Mouse (Mus musculus): ENCODE measurements around the gene Anapc15. TPM values are rescaled to one million over a fixed set of nuclear protein-coding genes. Genes with fewer than 3 reads are reported as not detected.

Anapc15 gene
- polyA plus RNA-seq, 1 experiment from 2014 or later, result 56.2 TPM

DNA sequence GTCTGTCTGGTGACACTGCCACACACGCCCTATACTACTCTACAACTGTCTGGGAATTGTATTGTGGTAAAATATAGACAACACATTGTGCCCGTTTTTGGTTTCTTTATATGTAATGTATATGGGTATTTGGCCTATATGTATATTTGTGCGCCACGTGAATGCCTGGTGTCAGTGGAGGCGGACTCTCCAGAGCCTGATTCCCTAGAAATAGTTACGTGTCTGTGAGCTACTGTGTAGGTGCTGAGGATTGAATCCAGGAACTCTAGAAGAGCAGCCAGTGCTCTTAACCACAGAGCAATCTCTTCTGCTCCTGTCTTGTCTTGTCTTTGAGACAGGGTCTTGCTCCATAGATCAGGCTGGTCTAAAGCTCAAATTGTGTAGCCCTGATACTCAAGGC lies 22.8 kb downstream of the Anapc15 start:
- no peak for TF ChIP-seq CTCF (IDR thresholded peaks at IDR 0.05; ENCODE audit: low read depth)
- H3K4me2 ChIP-seq (replicated peaks; ENCODE audit: low read depth), result no peak overlapping the region

DNA sequence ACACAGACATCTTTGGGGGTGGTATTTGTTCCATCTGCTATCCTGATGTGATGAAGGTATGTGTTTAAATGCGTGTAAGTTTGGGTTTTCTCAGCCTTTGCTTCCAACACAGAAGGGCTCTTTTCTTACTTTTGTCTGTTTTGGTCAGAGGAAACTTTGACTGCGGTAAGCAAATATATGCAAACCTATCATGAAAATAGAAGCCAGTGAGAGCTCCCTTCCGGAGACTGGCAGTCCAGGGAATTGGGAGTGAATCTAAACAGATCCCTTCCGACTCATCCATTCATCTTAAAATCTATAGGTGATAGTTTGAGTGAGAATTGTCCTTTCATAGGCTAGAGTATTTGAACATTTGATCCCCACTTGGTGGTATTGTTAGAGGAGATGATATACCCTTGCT lies 24.9 kb downstream of the Anapc15 start:
- Histone ChIP-seq H3K4me3 (ENCODE audit: low read depth, low read length) (no peak overlapping the region), H3K4me2 (replicated peaks; ENCODE audit: low read depth) (no peak overlapping the region), H3K27me3 (replicated peaks; ENCODE audit: control insufficient read depth, insufficient read depth, low read length) (no peaks in the 10 kb centered on the region), H3K27ac (ENCODE audit: low read depth, low read length) (no peak overlapping the region), H3K9ac (ENCODE audit: low read depth, low read length) (no peak overlapping the region), H3K4me1 (replicated peaks; ENCODE audit: control insufficient read depth, insufficient read depth, low read length) (no peaks in the 10 kb centered on the region), H3K9me3 (ENCODE audit: control insufficient read depth) (no peaks in the 10 kb centered on the region), H3K36me3 (ENCODE audit: control insufficient read depth, insufficient read depth) (no peaks in the 10 kb centered on the region)
- 84% methylated on average over 4 of the region's 4 CpGs for WGBS
- ATAC-seq, result no peak
- TF ChIP-seq CTCF (IDR thresholded peaks at IDR 0.05; ENCODE audit: low read depth), result no peak

More for the DNA sequence above, 22.8 kb downstream of the Anapc15 start:
- no peak overlapping the region for H3K4me3 ChIP-seq (ENCODE audit: low read depth, low read length)
- no peaks in the 10 kb centered on the region for H3K9me3 ChIP-seq (ENCODE audit: control insufficient read depth)
- no peaks in the 10 kb centered on the region for H3K4me1 ChIP-seq (replicated peaks; ENCODE audit: control insufficient read depth, insufficient read depth, low read length)
- no peak for ATAC-seq
- 86% methylated on average over 6 of the region's 6 CpGs for WGBS
- H3K9ac ChIP-seq (ENCODE audit: low read depth, low read length), result no peak overlapping the region
- no peaks in the 10 kb centered on the region for H3K27me3 ChIP-seq (replicated peaks; ENCODE audit: control insufficient read depth, insufficient read depth, low read length)
- H3K27ac ChIP-seq (ENCODE audit: low read depth, low read length), result no peak overlapping the region
- H3K36me3 ChIP-seq (ENCODE audit: control insufficient read depth, insufficient read depth), result no peaks in the 10 kb centered on the region

DNA sequence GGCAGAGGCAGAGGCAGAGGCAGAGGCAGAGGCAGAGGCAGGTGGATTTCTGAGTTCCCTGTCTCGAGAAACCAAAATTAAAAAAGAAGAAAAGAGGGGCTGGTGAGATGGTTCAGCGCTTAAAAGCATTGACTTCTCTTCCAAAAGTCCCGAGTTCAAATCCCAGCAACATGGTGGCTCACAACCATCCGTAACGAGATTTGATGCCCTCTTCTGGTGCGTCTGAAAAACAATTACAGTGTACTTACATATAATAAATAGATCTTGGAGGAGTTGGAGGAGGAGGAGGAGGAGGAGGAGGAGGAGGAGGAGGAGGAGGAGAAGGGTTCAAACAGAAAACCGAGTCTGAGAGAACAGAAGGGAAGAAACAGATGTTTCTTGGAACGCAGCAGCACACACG lies 32.2 kb downstream of the Anapc15 start:
- H3K4me1 ChIP-seq (replicated peaks; ENCODE audit: control insufficient read depth, insufficient read depth, low read length), result no peaks in the 10 kb centered on the region
- no peaks in the 10 kb centered on the region for H3K27me3 ChIP-seq (replicated peaks; ENCODE audit: control insufficient read depth, insufficient read depth, low read length)
- no peaks in the 10 kb centered on the region for H3K9me3 ChIP-seq (ENCODE audit: control insufficient read depth)
- WGBS, result 34% methylated on average over 9 of the region's 9 CpGs
- H3K4me2 ChIP-seq (replicated peaks; ENCODE audit: low read depth), result peak overlapping the region; percentile 64
- no peaks in the 10 kb centered on the region; the same call in 1 of the 2 replicates for H3K36me3 ChIP-seq (ENCODE audit: control insufficient read depth, insufficient read depth)
- no peak; the same call in 1 of the 2 replicates for ATAC-seq
- no peak; the same call in 1 of the 2 replicates for TF ChIP-seq CTCF (IDR thresholded peaks at IDR 0.05; ENCODE audit: low read depth)
- H3K4me3 ChIP-seq (ENCODE audit: low read depth, low read length), result peak overlapping the region; percentile 52
- 0 out of 2 replicates have a peak overlapping the region, but pooled peaks have one; percentile 24 for H3K27ac ChIP-seq (ENCODE audit: low read depth, low read length)
- peak overlapping the region; percentile 37; the same call in 1 of the 2 replicates for H3K9ac ChIP-seq (ENCODE audit: low read depth, low read length)

DNA sequence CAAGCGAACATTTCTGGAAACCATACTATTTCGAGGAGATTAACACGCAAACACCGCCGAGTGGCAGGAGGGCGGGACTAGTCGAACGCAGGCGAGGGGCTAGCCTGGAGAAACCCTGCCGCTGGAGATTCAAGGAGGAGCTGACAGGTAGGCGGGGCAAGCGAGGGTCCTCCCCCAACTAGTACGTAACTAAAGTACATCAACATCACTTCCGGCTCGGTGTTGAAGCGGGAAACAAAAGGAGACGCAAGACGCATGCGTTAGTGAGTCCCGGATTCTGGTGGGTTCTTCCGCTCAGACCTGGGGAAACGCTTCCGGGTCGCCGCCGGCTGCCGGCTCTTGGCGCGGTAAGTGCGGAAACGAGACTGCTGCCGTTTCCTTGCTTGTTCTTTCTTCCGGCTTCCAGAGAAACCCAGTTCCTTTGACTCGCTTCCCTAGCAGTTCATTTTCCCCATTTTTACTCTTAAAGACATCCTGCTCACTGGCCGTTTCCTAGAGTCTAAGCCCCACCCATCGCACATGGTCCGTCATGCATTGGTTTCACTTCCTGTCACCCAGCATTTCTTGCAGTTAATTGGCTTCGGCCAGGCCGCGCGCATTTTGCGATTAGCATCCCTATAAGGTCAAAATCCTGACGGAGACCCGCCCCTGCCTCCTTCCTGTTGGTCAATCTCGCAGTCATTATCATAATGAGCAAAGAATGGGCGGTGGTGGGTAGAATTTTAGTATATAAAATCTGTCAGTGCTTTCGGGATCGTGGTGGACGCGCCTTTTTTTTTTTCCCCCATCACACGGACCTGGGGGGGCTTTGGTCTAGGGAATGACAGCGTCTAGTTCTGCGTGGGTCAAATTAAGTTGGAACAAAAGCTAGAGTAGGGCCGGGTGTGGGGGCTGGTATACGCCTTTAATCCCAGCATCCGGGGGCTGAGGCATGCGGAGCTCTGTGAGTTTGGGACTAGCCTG lies 32.9 kb downstream of the Anapc15 start:
- WGBS, result under 1% methylated on average over 57 of the region's 57 CpGs
- ATAC-seq, result peak; percentile 99
- peak overlapping the region; percentile 52 for H3K4me3 ChIP-seq (ENCODE audit: low read depth, low read length)
- no peaks in the 10 kb centered on the region; the same call in 1 of the 2 replicates for H3K36me3 ChIP-seq (ENCODE audit: control insufficient read depth, insufficient read depth)
- H3K4me2 ChIP-seq (replicated peaks; ENCODE audit: low read depth), result peak overlapping the region; percentile 64
- no peaks in the 10 kb centered on the region for H3K27me3 ChIP-seq (replicated peaks; ENCODE audit: control insufficient read depth, insufficient read depth, low read length)
- 0 out of 2 replicates have a peak, but pooled peaks have one; percentile 7 for TF ChIP-seq CTCF (IDR thresholded peaks at IDR 0.05; ENCODE audit: low read depth)
- H3K27ac ChIP-seq (ENCODE audit: low read depth, low read length), result peak overlapping the region; percentile 73
- H3K9me3 ChIP-seq (ENCODE audit: control insufficient read depth), result no peaks in the 10 kb centered on the region
- peak overlapping the region; percentile 41 for H3K9ac ChIP-seq (ENCODE audit: low read depth, low read length)
- no peaks in the 10 kb centered on the region for H3K4me1 ChIP-seq (replicated peaks; ENCODE audit: control insufficient read depth, insufficient read depth, low read length)

DNA sequence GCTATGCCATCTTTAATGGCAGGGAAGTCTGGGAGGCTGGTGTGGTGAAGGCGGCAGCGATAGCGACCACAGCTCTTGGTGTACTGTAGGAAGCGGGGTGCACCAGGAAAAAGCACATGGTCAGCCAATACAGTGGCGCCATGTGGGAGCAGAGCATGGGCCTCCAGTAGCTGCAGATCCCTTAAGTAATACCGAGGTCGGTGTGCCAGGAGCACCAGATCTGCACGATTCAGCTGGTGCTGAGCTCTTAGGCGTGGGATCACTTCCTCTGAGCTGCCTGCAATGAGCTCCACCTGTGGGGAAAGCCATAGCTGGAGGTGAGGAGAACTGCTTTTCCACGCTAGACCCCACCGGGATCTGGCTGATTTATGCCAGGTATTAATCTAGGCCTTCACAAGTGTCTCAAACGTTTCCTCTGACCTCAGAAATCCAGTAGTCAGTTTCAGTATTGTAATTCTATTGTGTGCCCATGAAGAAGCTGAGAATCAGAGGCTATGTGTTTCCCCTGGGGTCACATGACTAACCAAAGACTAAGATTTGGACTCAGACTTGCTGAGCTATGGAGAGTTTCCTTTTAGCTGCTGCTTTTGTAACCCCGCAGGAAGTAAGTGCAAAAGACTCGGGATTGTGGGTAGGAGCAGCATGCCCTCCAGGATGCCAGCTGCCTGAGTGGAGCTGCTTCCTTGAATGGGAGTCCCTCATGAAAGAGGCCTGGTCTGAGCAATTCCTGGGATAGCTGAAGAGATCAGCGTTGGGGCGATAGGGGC lies 37.0 kb downstream of the Anapc15 start:
- H3K27ac ChIP-seq (ENCODE audit: low read depth, low read length), result no peak overlapping the region
- 91% methylated on average over 16 of the region's 16 CpGs for WGBS
- no peaks in the 10 kb centered on the region; the same call in 1 of the 2 replicates for H3K36me3 ChIP-seq (ENCODE audit: control insufficient read depth, insufficient read depth)
- no peak overlapping the region for H3K4me3 ChIP-seq (ENCODE audit: low read depth, low read length)
- no peaks in the 10 kb centered on the region; the same call in 1 of the 2 replicates for H3K4me1 ChIP-seq (replicated peaks; ENCODE audit: control insufficient read depth, insufficient read depth, low read length)
- H3K4me2 ChIP-seq (replicated peaks; ENCODE audit: low read depth), result no peak overlapping the region
- no peaks in the 10 kb centered on the region for H3K9me3 ChIP-seq (ENCODE audit: control insufficient read depth)
- no peak overlapping the region for H3K9ac ChIP-seq (ENCODE audit: low read depth, low read length)
- H3K27me3 ChIP-seq (replicated peaks; ENCODE audit: control insufficient read depth, insufficient read depth, low read length), result no peaks in the 10 kb centered on the region
- ATAC-seq, result no peak
- TF ChIP-seq CTCF (IDR thresholded peaks at IDR 0.05; ENCODE audit: low read depth), result no peak

DNA sequence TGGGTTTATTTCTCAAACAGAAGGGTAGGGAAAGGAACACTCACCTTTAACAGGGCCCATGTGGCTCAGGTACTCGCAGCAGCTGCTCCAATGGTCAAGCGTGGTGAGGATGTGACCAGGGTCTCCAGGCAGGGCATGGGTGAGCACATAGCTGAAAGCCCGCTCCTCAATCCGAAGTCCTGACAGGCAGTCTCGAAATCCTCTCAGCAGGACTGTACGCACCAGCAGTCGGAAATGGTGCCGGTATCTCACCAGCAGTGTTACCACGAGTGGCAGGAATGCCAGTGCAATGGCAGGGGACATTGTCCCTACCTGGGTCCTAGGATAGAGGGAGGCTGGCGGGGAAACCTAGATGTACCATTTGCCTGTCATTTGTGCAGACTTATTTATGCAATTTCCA lies 38.5 kb downstream of the Anapc15 start:
- no peaks in the 10 kb centered on the region for H3K9me3 ChIP-seq (ENCODE audit: control insufficient read depth)
- 91% methylated on average over 10 of the region's 10 CpGs for WGBS
- ATAC-seq, result no peak
- H3K36me3 ChIP-seq (ENCODE audit: control insufficient read depth, insufficient read depth), result no peaks in the 10 kb centered on the region; the same call in 1 of the 2 replicates
- no peak overlapping the region for H3K9ac ChIP-seq (ENCODE audit: low read depth, low read length)
- TF ChIP-seq CTCF (IDR thresholded peaks at IDR 0.05; ENCODE audit: low read depth), result no peak
- H3K4me2 ChIP-seq (replicated peaks; ENCODE audit: low read depth), result no peak overlapping the region
- no peaks in the 10 kb centered on the region for H3K27me3 ChIP-seq (replicated peaks; ENCODE audit: control insufficient read depth, insufficient read depth, low read length)
- no peak overlapping the region for H3K27ac ChIP-seq (ENCODE audit: low read depth, low read length)
- H3K4me3 ChIP-seq (ENCODE audit: low read depth, low read length), result no peak overlapping the region
- H3K4me1 ChIP-seq (replicated peaks; ENCODE audit: control insufficient read depth, insufficient read depth, low read length), result no peaks in the 10 kb centered on the region; the same call in none of the 2 replicates
